Mouse (Mus musculus): Measurements from ENCODE around the gene Trim62.

Trim62 gene

GRCm38 (mm10) chr4:128909378-128909831, 26.0 kb downstream of the Trim62 start:
- WGBS: 83% methylated on average over 14 of the region's 14 CpGs

DNA sequence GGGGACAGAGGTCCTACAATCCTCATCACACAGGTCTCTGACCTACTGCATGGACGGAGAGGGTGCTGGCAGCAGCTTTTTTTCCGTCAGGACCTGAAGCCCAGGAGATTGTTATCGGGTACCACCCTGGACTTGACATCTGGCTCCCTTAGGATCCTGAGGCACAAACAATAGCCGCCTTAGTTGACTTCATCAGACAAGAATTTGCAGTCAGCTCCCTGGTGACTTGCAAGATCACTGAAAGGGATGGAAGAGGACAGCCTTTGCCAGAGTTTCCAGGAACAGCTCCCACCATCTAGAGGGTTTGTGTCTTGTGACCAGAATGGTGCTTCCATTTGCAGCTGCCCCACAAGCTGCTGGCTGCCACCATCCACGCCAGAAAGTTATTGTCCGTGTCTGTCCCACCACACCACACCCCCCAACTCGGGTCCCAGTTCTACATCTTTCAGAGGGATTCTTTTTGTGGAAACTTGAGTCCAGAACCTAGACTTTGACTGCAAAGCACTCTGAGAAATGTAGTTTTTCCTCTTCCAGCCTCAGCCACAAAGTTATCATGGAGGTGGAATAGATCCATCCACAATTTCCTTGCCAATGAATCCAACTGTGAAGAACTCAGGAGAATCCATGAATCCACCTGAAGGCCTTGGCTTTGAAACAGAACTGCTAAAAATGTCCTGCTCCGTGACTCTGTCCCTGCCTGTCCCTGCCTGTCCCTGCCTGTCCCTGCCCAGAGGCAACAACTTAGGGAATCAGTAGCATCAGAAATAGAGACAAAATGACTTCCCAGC, 27.1 kb downstream of the Trim62 start:
- WGBS: 78% methylated on average over 8 of the region's 8 CpGs

- WGBS: 94% methylated on average over 10 of the region's 10 CpGs
Observed at GRCm38 (mm10) chr4:128912085-128912484, 28.7 kb downstream of the Trim62 start.

- 41% methylated on average over 4 of the region's 4 CpGs for whole genome bisulfite sequencing
Observed at GRCm38 (mm10) chr4:128913794-128914193, 30.4 kb downstream of the Trim62 start.

GRCm38 (mm10) chr4:128917119-128917518, 33.7 kb downstream of the Trim62 start:
- WGBS: 82% methylated on average over 3 of the region's 3 CpGs

GRCm38 (mm10) chr4:128917756-128918155, 34.4 kb downstream of the Trim62 start:
- WGBS: 80% methylated on average over 6 of the region's 6 CpGs

DNA sequence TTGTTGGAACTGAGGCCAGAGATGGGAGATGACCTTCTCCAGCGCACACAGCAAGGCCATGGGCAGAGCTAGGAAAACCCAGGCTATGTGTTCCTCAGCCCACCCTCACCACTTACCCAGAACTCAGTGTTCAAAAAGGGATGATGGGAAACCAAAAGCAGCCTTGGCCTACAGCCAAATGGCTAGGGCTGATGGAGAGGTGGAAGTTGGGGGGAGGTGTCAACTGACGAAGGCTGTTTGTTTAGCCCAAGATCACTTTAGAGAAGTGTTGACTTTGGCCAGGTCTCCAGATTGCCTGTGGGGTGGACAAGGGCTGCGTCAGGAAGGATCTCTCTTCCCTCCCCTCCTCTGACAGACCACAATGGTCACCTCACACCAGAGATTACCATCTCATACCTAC, 34.8 kb downstream of the Trim62 start:
- WGBS: 51% methylated on average over 3 of the region's 3 CpGs

DNA sequence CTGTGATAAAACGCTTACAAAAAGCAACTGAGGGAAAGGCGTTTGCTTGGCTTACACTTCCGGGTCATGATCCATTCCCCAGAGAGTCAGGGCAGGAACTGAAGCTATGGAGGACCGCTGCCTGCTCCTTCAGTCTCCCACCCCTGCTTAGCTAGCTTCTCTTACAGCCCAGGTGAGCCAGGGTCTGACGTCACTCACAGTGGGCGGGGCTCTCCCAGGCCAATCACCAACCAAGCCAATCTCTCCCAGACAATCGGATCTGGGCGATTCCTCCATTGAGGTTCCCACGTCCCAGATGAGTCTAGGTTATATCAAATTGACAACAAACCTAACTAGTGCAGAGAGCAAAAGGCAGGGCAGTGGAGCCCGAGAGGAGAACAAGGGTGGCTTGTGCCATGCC, 35.7 kb downstream of the Trim62 start:
- WGBS: 42% methylated on average over 10 of the region's 10 CpGs

DNA sequence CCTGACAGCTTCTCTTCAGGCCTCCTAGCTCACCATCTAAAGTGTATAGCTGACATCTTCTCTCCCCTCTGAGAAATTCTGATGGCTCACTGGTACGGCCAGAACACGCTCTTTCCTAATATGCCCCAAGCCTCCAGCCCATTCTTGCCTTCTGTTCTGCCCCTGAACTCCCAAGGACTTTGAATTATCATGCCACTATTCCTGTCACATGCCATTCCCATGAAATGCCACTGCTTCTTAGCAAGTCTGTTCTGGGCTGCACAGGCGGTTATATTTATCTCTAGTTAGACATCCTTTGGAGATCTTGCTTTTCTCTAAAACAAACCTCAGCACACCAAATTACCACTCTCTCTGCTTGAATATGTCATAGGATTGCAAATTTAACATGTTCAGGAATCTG, 40.2 kb downstream of the Trim62 start:
- WGBS: 56% methylated on average over 3 of the region's 3 CpGs

GRCm38 (mm10) chr4:128924841-128925606, 41.6 kb downstream of the Trim62 start:
- 10% methylated on average over 36 of the region's 36 CpGs for WGBS

GRCm38 (mm10) chr4:128932783-128933182, 49.4 kb downstream of the Trim62 start:
- 82% methylated on average over 7 of the region's 7 CpGs for WGBS

- 69% methylated on average over 5 of the region's 5 CpGs for WGBS
Observed at GRCm38 (mm10) chr4:128935595-128935994, 52.2 kb downstream of the Trim62 start.

- 58% methylated on average over 3 of the region's 3 CpGs for WGBS
Observed at GRCm38 (mm10) chr4:128942346-128942745, 59.0 kb downstream of the Trim62 start.

DNA sequence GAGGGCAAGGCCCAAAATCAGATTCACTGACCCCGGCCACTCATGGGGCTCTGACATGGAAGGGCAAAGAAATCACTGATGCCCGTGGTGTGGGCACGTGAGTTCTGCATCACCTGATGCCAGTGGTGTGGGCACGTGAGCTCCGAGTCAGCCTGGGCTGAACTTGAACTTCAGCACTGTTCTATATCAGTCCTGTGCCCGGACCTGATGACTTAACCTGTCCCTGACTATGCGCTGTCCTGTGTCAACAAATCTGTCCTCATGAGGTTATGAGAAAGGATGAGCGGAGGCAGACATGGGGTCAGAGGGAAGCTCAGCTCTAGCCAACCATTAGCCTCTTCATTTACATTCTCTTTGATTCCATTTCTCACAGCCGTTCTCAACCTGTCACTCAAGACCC, 63.4 kb downstream of the Trim62 start:
- WGBS: 93% methylated on average over 9 of the region's 9 CpGs

DNA sequence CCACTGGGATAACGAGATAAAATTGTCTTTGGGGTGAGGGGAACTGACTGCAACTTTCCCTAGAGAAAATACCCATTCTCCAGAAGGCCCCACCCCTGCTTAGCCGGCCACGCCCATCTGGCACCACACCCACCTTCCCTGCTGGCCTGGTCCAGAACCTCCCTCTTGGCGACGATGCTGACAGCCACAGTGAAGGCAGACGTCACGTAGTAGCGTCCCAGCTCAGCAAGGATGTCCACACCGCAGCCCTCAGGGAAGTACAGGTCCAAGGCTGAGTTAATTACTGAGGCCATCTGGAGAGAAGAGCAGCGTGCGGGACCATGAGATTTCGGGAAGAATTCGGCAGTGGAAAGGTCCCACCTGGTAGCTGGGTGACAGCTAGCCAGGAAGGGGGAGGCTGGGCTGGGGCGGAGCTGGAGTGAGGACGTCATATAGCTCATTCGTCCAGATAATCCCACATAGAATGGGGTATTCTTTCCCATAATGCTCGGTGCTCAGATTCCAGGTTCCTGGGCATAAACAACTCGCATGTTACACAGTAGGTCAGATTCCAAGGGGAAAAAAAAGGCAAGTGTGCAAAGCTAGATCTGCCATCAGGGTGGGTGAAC, 64.0 kb downstream of the Trim62 start:
- 30% methylated on average over 18 of the region's 18 CpGs for WGBS

- 32% methylated on average over 6 of the region's 6 CpGs for WGBS
Observed at GRCm38 (mm10) chr4:128948137-128948674, 64.8 kb downstream of the Trim62 start.

DNA sequence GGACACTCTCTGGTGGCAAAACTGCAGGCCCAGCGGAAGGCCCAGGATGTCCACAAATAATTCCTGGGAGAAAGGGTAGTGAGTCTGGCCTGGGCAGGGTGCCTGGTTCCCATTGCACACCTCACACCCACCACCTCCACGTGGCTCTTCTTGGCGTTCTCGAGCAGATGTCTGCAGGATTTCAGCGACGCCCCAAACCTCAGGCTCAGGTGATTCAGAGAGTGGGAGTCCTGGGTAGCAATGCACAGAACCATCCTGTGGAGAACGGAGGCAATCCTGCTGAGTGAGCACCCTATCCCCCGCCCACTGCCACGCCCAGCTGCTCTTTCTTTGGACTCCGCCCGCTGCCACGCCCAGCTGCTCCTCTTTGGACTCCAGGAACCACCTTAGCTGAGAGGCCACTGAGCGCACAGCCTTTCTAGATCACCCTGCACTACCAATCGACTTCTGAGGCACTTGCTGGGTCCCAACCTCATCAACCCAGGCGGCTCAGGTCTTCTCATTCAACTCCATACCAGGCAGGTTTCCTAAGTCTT, 66.2 kb downstream of the Trim62 start:
- WGBS: 47% methylated on average over 15 of the region's 15 CpGs

DNA sequence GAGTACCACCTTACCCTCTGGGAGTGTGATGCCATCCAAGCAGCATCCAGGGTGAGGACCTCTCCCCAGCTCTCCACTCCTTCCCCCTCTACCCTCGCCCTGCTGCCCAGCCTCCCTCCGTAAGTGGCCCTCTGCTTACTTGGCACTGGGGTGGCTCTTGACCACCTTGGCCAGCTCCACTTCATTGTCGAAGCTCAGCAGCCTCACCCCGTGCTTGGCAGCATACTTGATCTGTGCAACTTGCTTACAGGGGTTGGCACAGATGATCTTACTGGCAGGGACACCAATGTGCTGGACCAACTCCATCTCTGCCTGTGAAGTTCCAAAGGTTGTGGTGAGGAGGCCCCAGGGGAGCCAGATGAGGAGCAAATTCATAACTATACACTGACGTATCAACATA, 67.1 kb downstream of the Trim62 start:
- WGBS: 59% methylated on average over 5 of the region's 5 CpGs

DNA sequence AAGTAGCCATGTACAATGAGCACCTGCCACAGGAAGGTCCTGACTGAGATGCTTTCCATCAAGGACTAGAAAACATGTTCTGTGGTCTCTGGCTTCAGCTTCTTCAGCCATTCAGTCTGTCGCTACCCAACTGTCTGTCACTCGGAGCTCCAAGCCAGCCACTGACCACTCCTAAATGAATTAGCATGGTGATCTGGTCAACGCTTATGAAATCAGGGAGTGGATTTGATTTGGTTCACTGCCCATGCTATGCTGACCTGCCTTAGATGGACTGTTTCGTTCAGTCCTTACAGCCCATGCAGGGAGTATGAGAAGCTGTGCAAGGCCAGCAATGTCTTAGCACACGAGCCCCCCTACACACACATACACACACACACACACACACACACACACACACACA, 70.5 kb downstream of the Trim62 start:
- 91% methylated on average over 5 of the region's 5 CpGs for WGBS

- WGBS: 18% methylated on average over 11 of the region's 11 CpGs
Observed at GRCm38 (mm10) chr4:128957155-128957911, 74.0 kb downstream of the Trim62 start.

DNA sequence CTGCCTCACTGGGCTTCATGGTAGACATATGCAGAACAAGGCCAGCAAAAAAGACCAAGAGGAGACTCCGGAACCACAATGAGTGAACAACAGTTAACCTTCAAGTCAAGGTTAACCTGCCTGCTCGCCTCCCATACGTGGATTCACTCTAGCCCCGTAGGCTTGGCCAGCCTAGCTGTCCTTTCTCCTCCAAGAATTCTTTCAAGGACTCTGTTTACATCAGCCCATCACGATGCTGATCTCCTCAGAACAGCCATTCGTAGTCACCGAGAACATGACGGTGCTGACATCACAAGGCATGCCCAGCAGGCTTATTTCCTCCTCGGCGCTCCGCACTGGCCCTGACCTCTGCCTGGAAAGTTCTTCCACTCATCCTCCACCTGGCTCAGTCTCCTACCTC, 74.8 kb downstream of the Trim62 start:
- WGBS: 80% methylated on average over 11 of the region's 11 CpGs

Data from cerebral cortex, adult 2 months (tissue).